Mouse (Mus musculus): Measurements from ENCODE around the gene 4930453N24Rik.

4930453N24Rik gene

GRCm38 (mm10) chr16:64770521-64771430 is at the start of gene 4930453N24Rik:
Gene 4930453N24Rik, minus strand, starts transcription at chr16:64771161.
- DNase-seq (ENCODE audit: low spot score): peak; percentile 54

- DNase-seq (ENCODE audit: low spot score): no peak
These were observed 46.3 kb upstream of the 4930453N24Rik start for GRCm38 (mm10) chr16:64817094-64817765.

- DNase-seq (ENCODE audit: low spot score): no peak
These were observed 32.1 kb upstream of the 4930453N24Rik start for GRCm38 (mm10) chr16:64803041-64803440.

GRCm38 (mm10) chr16:64801638-64802037 is 30.7 kb upstream of the 4930453N24Rik start:
- no peak for DNase-seq (ENCODE audit: low spot score)

- no peak for DNase-seq (ENCODE audit: low spot score)
These were observed 29.4 kb upstream of the 4930453N24Rik start for GRCm38 (mm10) chr16:64800393-64800792.

GRCm38 (mm10) chr16:64794802-64795201 is 23.8 kb upstream of the 4930453N24Rik start:
- DNase-seq (ENCODE audit: low spot score): no peak

GRCm38 (mm10) chr16:64789706-64790105 is 18.7 kb upstream of the 4930453N24Rik start:
- DNase-seq (ENCODE audit: low spot score): no peak

GRCm38 (mm10) chr16:64775516-64775915 is 4.6 kb upstream of the 4930453N24Rik start:
- DNase-seq (ENCODE audit: low spot score): no peak

- no peak for DNase-seq (ENCODE audit: low spot score)
These were observed 464 bp upstream of the 4930453N24Rik start for GRCm38 (mm10) chr16:64771431-64771818.

- DNase-seq (ENCODE audit: low spot score): no peak
These were observed 4.2 kb downstream of the 4930453N24Rik start for GRCm38 (mm10) chr16:64766696-64767300.

- DNase-seq (ENCODE audit: low spot score): no peak
These were observed 11.7 kb downstream of the 4930453N24Rik start for GRCm38 (mm10) chr16:64759245-64759626.

GRCm38 (mm10) chr16:64758561-64759244 is 12.3 kb downstream of the 4930453N24Rik start:
- DNase-seq (ENCODE audit: low spot score): no peak

- no peak for DNase-seq (ENCODE audit: low spot score)
These were observed 13.1 kb downstream of the 4930453N24Rik start for GRCm38 (mm10) chr16:64757666-64758400.

GRCm38 (mm10) chr16:64756321-64756720 is 14.6 kb downstream of the 4930453N24Rik start:
- no peak for DNase-seq (ENCODE audit: low spot score)

GRCm38 (mm10) chr16:64754743-64755139 is 16.2 kb downstream of the 4930453N24Rik start:
- no peak for DNase-seq (ENCODE audit: low spot score)

- DNase-seq (ENCODE audit: low spot score): no peak
These were observed 16.8 kb downstream of the 4930453N24Rik start for GRCm38 (mm10) chr16:64753990-64754742.

- DNase-seq (ENCODE audit: low spot score): peak; percentile 61
These were observed 22.7 kb downstream of the 4930453N24Rik start for GRCm38 (mm10) chr16:64748237-64748636.

- no peak for DNase-seq (ENCODE audit: low spot score)
These were observed 25.9 kb downstream of the 4930453N24Rik start for GRCm38 (mm10) chr16:64745089-64745488.

- DNase-seq (ENCODE audit: low spot score): no peak
These were observed 33.7 kb downstream of the 4930453N24Rik start for GRCm38 (mm10) chr16:64737289-64737688.

- peak; percentile 39 for DNase-seq (ENCODE audit: low spot score)
These were observed 47.5 kb downstream of the 4930453N24Rik start for GRCm38 (mm10) chr16:64723273-64724057.
